Mouse (Mus musculus) kidney, postnatal 0 days (tissue): ENCODE measurements around the gene Gnb2. TPM values are rescaled to one million over a fixed set of nuclear protein-coding genes. Genes with fewer than 3 reads are reported as not detected.

Experiments used
- ATAC-seq: fragments of 200-750 bp; cut with Nextera tagmentation; replicated peaks from 2 replicates; pipeline ENCODE4 v1.8.0; 2017; ENCODE audit warnings: low read depth, moderate number of reproducible peaks, moderate TSS enrichment, moderate library complexity; ENCODE audit not compliant: low FRiP score
- DNase-seq: peaks from one replicate; pipeline ENCODE4 v3.0.0-alpha.2; 2016; ENCODE audit warnings: low spot score
- H3K27ac ChIP-seq: fragments of 300-500 bp; sonication (generic); 2 replicates; pipeline ENCODE4 v1.5.1; 2014; ENCODE audit warnings: mild to moderate bottlenecking
- H3K27me3 ChIP-seq: fragments of 300-500 bp; sonication (generic); 2 replicates; pipeline ENCODE4 v1.6.1; 2014; ENCODE audit warnings: low read length, mixed read lengths; ENCODE audit not compliant: insufficient read depth
- H3K36me3 ChIP-seq: fragments of 300-500 bp; sonication (generic); 2 replicates; pipeline ENCODE4 v1.6.1; 2014; ENCODE audit warnings: low read length, mixed read lengths; ENCODE audit not compliant: insufficient read depth
- H3K4me1 ChIP-seq: fragments of 300-500 bp; sonication (generic); replicated peaks from 2 replicates; pipeline ENCODE4 v1.6.1; 2014; ENCODE audit warnings: antibody characterized with exemption, low read length, mixed read lengths; ENCODE audit not compliant: insufficient read depth
- H3K4me2 ChIP-seq: fragments of 300-500 bp; sonication (generic); 2 replicates; pipeline ENCODE4 v1.6.1; 2014; ENCODE audit warnings: mild to moderate bottlenecking, low read length, moderate library complexity, mixed read lengths
- H3K4me3 ChIP-seq: fragments of 300-500 bp; sonication (generic); replicated peaks from 2 replicates; pipeline ENCODE4 v1.5.1; 2014; ENCODE audit warnings: low read depth, low read length
- H3K9ac ChIP-seq: fragments of 300-500 bp; sonication (generic); 2 replicates; pipeline ENCODE4 v1.6.1; 2014; ENCODE audit warnings: low read depth, low read length
- H3K9me3 ChIP-seq: fragments of 300-500 bp; sonication (generic); replicated peaks from 2 replicates; pipeline ENCODE4 v1.6.1; 2016; ENCODE audit warnings: low read length, inconsistent platforms, mixed read lengths
- CTCF ChIP-seq: IDR thresholded peaks from 2 replicates; pipeline ENCODE4 v1.5.1; 2016; ENCODE audit warnings: antibody characterized with exemption, low read depth, mild to moderate bottlenecking, moderate library complexity
- WGBS: fragments of 180-500 bp; shearing (Covaris S2); extraction: QIAGEN DNeasy Blood & Tissue Kit; methylation state at CpG from one replicate; pipeline ENCODE4 v1.1.7; 2014; 5-methylcytosine and 5-hydroxymethylcytosine counted together
- polyA plus RNA-seq: library from polyadenylated mRNA; unstranded; fragments of >200 nt; fragmentation: Nextera tagmentation; extraction: Ambion mirVana; gene quantifications from 2 replicates; pipeline ENCODE4 v1.2.1, GENCODE M21; 2015

The Gnb2 gene
- polyA plus RNA-seq, 1 experiment from 2014 or later: 463 TPM

- Histone ChIP-seq H3K9me3 (no peaks in the 10 kb centered on the region), H3K36me3 (peaks cover 7% of the 10 kb centered on the region; the same call in 1 of the 2 replicates), H3K27ac (no peak overlapping the region), H3K4me2 (no peak overlapping the region), H3K9ac (no peak overlapping the region; the same call in 1 of the 2 replicates), H3K4me1 (peaks cover 7% of the 10 kb centered on the region; the same call in 1 of the 2 replicates), H3K27me3 (no peaks in the 10 kb centered on the region), H3K4me3 (no peak overlapping the region)
- 85% methylated on average over 12 of the region's 12 CpGs for WGBS
- no peak for ATAC-seq
- TF ChIP-seq CTCF: no peak
- no peak for DNase-seq
These were observed 19.2 kb downstream of the Gnb2 start for GRCm38 (mm10) chr5:137513951-137514721.

- Histone ChIP-seq H3K4me1 (peaks cover 7% of the 10 kb centered on the region; the same call in 1 of the 2 replicates), H3K36me3 (no peaks in the 10 kb centered on the region), H3K27me3 (no peaks in the 10 kb centered on the region), H3K4me2 (no peak overlapping the region), H3K27ac (no peak overlapping the region), H3K9ac (no peak overlapping the region), H3K9me3 (no peaks in the 10 kb centered on the region), H3K4me3 (no peak overlapping the region)
- peak; percentile 68; the same call in 1 of the 2 replicates for TF ChIP-seq CTCF
- WGBS: 77% methylated on average over 11 of the region's 11 CpGs
- DNase-seq: peak; percentile 46
- no peak for ATAC-seq
These were observed 20.2 kb downstream of the Gnb2 start for GRCm38 (mm10) chr5:137512847-137513794.

- no peak for DNase-seq
- WGBS: 52% methylated on average over 3 of the region's 3 CpGs
- Histone ChIP-seq H3K9ac (peak overlapping the region; percentile 100; the same call in 1 of the 2 replicates), H3K36me3 (no peaks in the 10 kb centered on the region), H3K4me2 (peak overlapping the region; percentile 94), H3K4me3 (peak overlapping the region; percentile 98; the same call in 1 of the 2 replicates), H3K27ac (no peak overlapping the region), H3K4me1 (peaks cover 7% of the 10 kb centered on the region; the same call in 1 of the 2 replicates), H3K27me3 (no peaks in the 10 kb centered on the region), H3K9me3 (no peaks in the 10 kb centered on the region)
- no peak for TF ChIP-seq CTCF
- ATAC-seq: no peak
These were observed 21.6 kb downstream of the Gnb2 start for GRCm38 (mm10) chr5:137511706-137512105.

- Histone ChIP-seq H3K27me3 (no peaks in the 10 kb centered on the region), H3K4me1 (peaks cover 7% of the 10 kb centered on the region; the same call in 1 of the 2 replicates), H3K4me2 (peak overlapping the region; percentile 94), H3K9ac (peak overlapping the region; percentile 100), H3K27ac (peak overlapping the region; percentile 93), H3K36me3 (no peaks in the 10 kb centered on the region), H3K9me3 (no peaks in the 10 kb centered on the region), H3K4me3 (peak overlapping the region; percentile 98)
- DNase-seq: no peak
- under 1% methylated on average over 40 of the region's 83 CpGs for WGBS
- TF ChIP-seq CTCF: no peak
- peak; percentile 38 for ATAC-seq
These were observed 22.5 kb downstream of the Gnb2 start for GRCm38 (mm10) chr5:137510573-137511390.

GRCm38 (mm10) chr5:137510014-137510501 lies 23.3 kb downstream of the Gnb2 start:
- Histone ChIP-seq H3K4me1 (peaks cover 7% of the 10 kb centered on the region; the same call in 1 of the 2 replicates), H3K9me3 (no peaks in the 10 kb centered on the region), H3K4me2 (peak overlapping the region; percentile 94), H3K36me3 (no peaks in the 10 kb centered on the region), H3K4me3 (peak overlapping the region; percentile 98), H3K9ac (peak overlapping the region; percentile 100), H3K27ac (peak overlapping the region; percentile 93), H3K27me3 (no peaks in the 10 kb centered on the region)
- no peak for TF ChIP-seq CTCF
- 2% methylated on average over 39 of the region's 52 CpGs for WGBS
- peak; percentile 86 for DNase-seq
- peak; percentile 74 for ATAC-seq
